Mouse (Mus musculus) retina, postnatal 1 day (tissue): ENCODE results near the gene Senp1.

Source experiments
- DNase-seq: peaks from one replicate; pipeline ENCODE4 v3.0.0-alpha.2; 2012

The Senp1 gene

GRCm38 (mm10) chr15:98093121-98094011, at the start of gene Senp1:
Gene Senp1 (minus strand): TSS chr15:98093744.
- peak; percentile 95 for DNase-seq

GRCm38 (mm10) chr15:98142515-98142914, 49.0 kb upstream of the Senp1 start:
- no peak for DNase-seq

- no peak for DNase-seq
Observed at GRCm38 (mm10) chr15:98140809-98141208, 47.3 kb upstream of the Senp1 start.

GRCm38 (mm10) chr15:98139763-98140162, 46.2 kb upstream of the Senp1 start:
- DNase-seq, result no peak

- DNase-seq, result no peak
Observed at GRCm38 (mm10) chr15:98136871-98137270, 43.3 kb upstream of the Senp1 start.

GRCm38 (mm10) chr15:98135671-98136070, 42.1 kb upstream of the Senp1 start:
- no peak for DNase-seq

- DNase-seq, result no peak
Observed at GRCm38 (mm10) chr15:98134666-98135065, 41.1 kb upstream of the Senp1 start.

GRCm38 (mm10) chr15:98134034-98134433, 40.5 kb upstream of the Senp1 start:
- DNase-seq, result no peak

- DNase-seq, result no peak
Observed at GRCm38 (mm10) chr15:98133471-98133870, 39.9 kb upstream of the Senp1 start.

- DNase-seq, result no peak
Observed at GRCm38 (mm10) chr15:98131942-98132655, 38.6 kb upstream of the Senp1 start.

- no peak for DNase-seq
Observed at GRCm38 (mm10) chr15:98131451-98131850, 37.9 kb upstream of the Senp1 start.

GRCm38 (mm10) chr15:98131001-98131400, 37.5 kb upstream of the Senp1 start:
- DNase-seq, result no peak

GRCm38 (mm10) chr15:98120831-98121230, 27.3 kb upstream of the Senp1 start:
- DNase-seq, result no peak

- no peak for DNase-seq
Observed at GRCm38 (mm10) chr15:98119363-98119762, 25.8 kb upstream of the Senp1 start.

GRCm38 (mm10) chr15:98116287-98116686, 22.7 kb upstream of the Senp1 start:
- no peak for DNase-seq

- DNase-seq, result no peak
Observed at GRCm38 (mm10) chr15:98115779-98116163, 22.2 kb upstream of the Senp1 start.

- DNase-seq, result no peak
Observed at GRCm38 (mm10) chr15:98114852-98115778, 21.6 kb upstream of the Senp1 start.

- DNase-seq, result no peak
Observed at GRCm38 (mm10) chr15:98114098-98114851, 20.7 kb upstream of the Senp1 start.

GRCm38 (mm10) chr15:98111791-98112190, 18.2 kb upstream of the Senp1 start:
- peak; percentile 15 for DNase-seq

- DNase-seq, result peak; percentile 89
Observed at GRCm38 (mm10) chr15:98108297-98109152, 15.0 kb upstream of the Senp1 start.

- no peak for DNase-seq
Observed at GRCm38 (mm10) chr15:98107703-98108296, 14.3 kb upstream of the Senp1 start.
